Mouse (Mus musculus): ENCODE results near the gene Mrps2. TPM values are rescaled to one million over a fixed set of nuclear protein-coding genes. Genes with fewer than 3 reads are reported as not detected.
A peak's percentile ranks its signal among the peaks of the same experiment; 100 is the strongest.
"Not testable (repeated sequence)": the region's sequence is repeated elsewhere in the genome, so short reads cannot be mapped to it uniquely, and the experiment has no call there.

Mrps2 gene
- polyA plus RNA-seq, 2 experiments, result 19.8 to 21.4 TPM

GRCm38 (mm10) chr2:28506291-28506690 is 38.4 kb downstream of the Mrps2 start:
- H3K27ac ChIP-seq, result no peak overlapping the region
- no peaks in the 10 kb centered on the region; the same call in 1 of the 2 replicates for H3K27me3 ChIP-seq (ENCODE audit: control insufficient read depth, insufficient read depth, low read length)
- H3K4me1 ChIP-seq (replicated peaks; ENCODE audit: control insufficient read depth in 2 of 2, insufficient read depth in 2 of 2, low read length in 1 of 2), result no peaks in the 10 kb centered on the region
- WGBS (ENCODE audit: insufficient replicate concordance), result 66% methylated on average over 6 of the region's 6 CpGs
- H3K9ac ChIP-seq (replicated peaks), result no peak overlapping the region
- ATAC-seq (ENCODE audit: insufficient read depth) (no peak), DNase-seq (ENCODE audit: low read depth in 3 of 3, low spot score in 3 of 3) (no peak)
- no peak for TF ChIP-seq CTCF (IDR thresholded peaks at IDR 0.05; ENCODE audit: low read depth)
- no peak for TF ChIP-seq EP300 (IDR thresholded peaks at IDR 0.05; ENCODE audit: low read depth)
- no peaks in the 10 kb centered on the region for H3K9me3 ChIP-seq (ENCODE audit: control insufficient read depth, low read length)
- H3K36me3 ChIP-seq (replicated peaks; ENCODE audit: control insufficient read depth, insufficient read depth, low read depth), result no peaks in the 10 kb centered on the region
- no peak overlapping the region for H3K4me2 ChIP-seq (ENCODE audit: low read depth)
- H3K4me3 ChIP-seq (ENCODE audit: insufficient read depth in 1 of 2, low read depth in 2 of 2, low read length in 2 of 2), result no peak overlapping the region

- 37% methylated on average over 5 of the region's 5 CpGs for WGBS (ENCODE audit: insufficient replicate concordance)
- not testable (repeated sequence) for H3K9ac ChIP-seq (replicated peaks); DNase-seq (ENCODE audit: low read depth in 3 of 3, low spot score in 3 of 3); H3K9me3 ChIP-seq (ENCODE audit: control insufficient read depth, low read length); H3K4me1 ChIP-seq (replicated peaks; ENCODE audit: control insufficient read depth in 2 of 2, insufficient read depth in 2 of 2, low read length in 1 of 2); H3K36me3 ChIP-seq (replicated peaks; ENCODE audit: control insufficient read depth, insufficient read depth, low read depth); H3K4me3 ChIP-seq (ENCODE audit: insufficient read depth in 1 of 2, low read depth in 2 of 2, low read length in 2 of 2); H3K27ac ChIP-seq; H3K4me2 ChIP-seq (ENCODE audit: low read depth); ATAC-seq (ENCODE audit: insufficient read depth)
- peaks cover 22% of the 10 kb centered on the region for H3K27me3 ChIP-seq (ENCODE audit: control insufficient read depth, insufficient read depth, low read length)
- peak; percentile 35 for TF ChIP-seq CTCF (IDR thresholded peaks at IDR 0.05; ENCODE audit: low read depth)
These were observed 43.7 kb downstream of the Mrps2 start for GRCm38 (mm10) chr2:28511600-28511999.

- TF ChIP-seq CTCF (IDR thresholded peaks at IDR 0.05; ENCODE audit: low read depth) (no peak), EP300 (IDR thresholded peaks at IDR 0.05; ENCODE audit: low read depth) (no peak)
- DNase-seq (ENCODE audit: low read depth in 3 of 3, low spot score in 3 of 3), result no peak
These were observed 45.0 kb downstream of the Mrps2 start, which contains the start of gene Ralgds for GRCm38 (mm10) chr2:28512798-28513401. Gene Ralgds (plus strand): TSS chr2:28513125.

GRCm38 (mm10) chr2:28513431-28514370 is 45.8 kb downstream of the Mrps2 start:
- H3K36me3 ChIP-seq (replicated peaks; ENCODE audit: control insufficient read depth, insufficient read depth, low read depth), result no peaks in the 10 kb centered on the region
- peak overlapping the region; percentile 60 for H3K4me2 ChIP-seq (ENCODE audit: low read depth)
- no peaks in the 10 kb centered on the region for H3K9me3 ChIP-seq (ENCODE audit: control insufficient read depth, low read length)
- DNase-seq (ENCODE audit: low read depth in 3 of 3, low spot score in 3 of 3) (no peak), ATAC-seq (ENCODE audit: insufficient read depth) (no peak)
- WGBS (ENCODE audit: insufficient replicate concordance), result 6% methylated on average over 47 of the region's 47 CpGs
- 0 out of 4 replicates have a peak, but pooled peaks cover 0 to 3% of the 10 kb centered on the region in 2 experiments for H3K4me1 ChIP-seq (replicated peaks; ENCODE audit: control insufficient read depth in 2 of 2, insufficient read depth in 2 of 2, low read length in 1 of 2)
- H3K27me3 ChIP-seq (ENCODE audit: control insufficient read depth, insufficient read depth, low read length), result peaks cover 22% of the 10 kb centered on the region
- peak overlapping the region; percentile 38 to 51 for H3K4me3 ChIP-seq (ENCODE audit: insufficient read depth in 1 of 2, low read depth in 2 of 2, low read length in 2 of 2)
- no peak overlapping the region for H3K9ac ChIP-seq (replicated peaks)
- H3K27ac ChIP-seq, result no peak overlapping the region
- TF ChIP-seq CTCF (IDR thresholded peaks at IDR 0.05; ENCODE audit: low read depth) (no peak), EP300 (IDR thresholded peaks at IDR 0.05; ENCODE audit: low read depth) (no peak)

More at GRCm38 (mm10) chr2:28512798-28513401, 45.0 kb downstream of the Mrps2 start, which contains the start of gene Ralgds:
- Histone ChIP-seq H3K9ac (replicated peaks) (no peak within 1 kb of the TSS), H3K9me3 (ENCODE audit: control insufficient read depth, low read length) (no peaks in the 10 kb centered on the region), H3K27ac (no peak within 1 kb of the TSS), H3K27me3 (ENCODE audit: control insufficient read depth, insufficient read depth, low read length) (peaks cover 22% of the 10 kb centered on the region), H3K4me2 (ENCODE audit: low read depth) (peak within 1 kb of the TSS; percentile 60), H3K36me3 (replicated peaks; ENCODE audit: control insufficient read depth, insufficient read depth, low read depth) (no peaks in the 10 kb centered on the region), H3K4me1 (replicated peaks; ENCODE audit: control insufficient read depth in 2 of 2, insufficient read depth in 2 of 2, low read length in 1 of 2) (0 out of 4 replicates have a peak, but pooled peaks cover 0 to 3% of the 10 kb centered on the region in 2 experiments), H3K4me3 (ENCODE audit: insufficient read depth in 1 of 2, low read depth in 2 of 2, low read length in 2 of 2) (peak within 1 kb of the TSS; percentile 38 to 51)
- ATAC-seq (ENCODE audit: insufficient read depth), result peak; percentile 31; the same call in 1 of the 2 replicates
- under 1% methylated on average over 55 of the region's 71 CpGs for WGBS (ENCODE audit: insufficient replicate concordance)

GRCm38 (mm10) chr2:28514489-28514888 is 46.6 kb downstream of the Mrps2 start:
- 20% methylated on average over 5 of the region's 5 CpGs for WGBS (ENCODE audit: insufficient replicate concordance)
- no peak overlapping the region for H3K4me3 ChIP-seq (ENCODE audit: insufficient read depth in 1 of 2, low read depth in 2 of 2, low read length in 2 of 2)
- H3K27me3 ChIP-seq (ENCODE audit: control insufficient read depth, insufficient read depth, low read length), result peaks cover 22% of the 10 kb centered on the region
- TF ChIP-seq EP300 (IDR thresholded peaks at IDR 0.05; ENCODE audit: low read depth) (no peak), CTCF (IDR thresholded peaks at IDR 0.05; ENCODE audit: low read depth) (peak; percentile 91)
- no peak overlapping the region for H3K4me2 ChIP-seq (ENCODE audit: low read depth)
- no peak overlapping the region for H3K27ac ChIP-seq
- no peak overlapping the region for H3K9ac ChIP-seq (replicated peaks)
- H3K9me3 ChIP-seq (ENCODE audit: control insufficient read depth, low read length), result no peaks in the 10 kb centered on the region
- no peaks in the 10 kb centered on the region for H3K36me3 ChIP-seq (replicated peaks; ENCODE audit: control insufficient read depth, insufficient read depth, low read depth)
- DNase-seq (ENCODE audit: low read depth in 3 of 3, low spot score in 3 of 3) (peak; percentile 34 to 62 (median 46)), ATAC-seq (ENCODE audit: insufficient read depth) (no peak)
- H3K4me1 ChIP-seq (replicated peaks; ENCODE audit: control insufficient read depth in 2 of 2, insufficient read depth in 2 of 2, low read length in 1 of 2), result 0 out of 4 replicates have a peak, but pooled peaks cover 0 to 3% of the 10 kb centered on the region in 2 experiments

Data from liver, embryonic 14.5 days (tissue).